Mouse (Mus musculus): Measurements from ENCODE around the gene Tmem45a. TPM values are rescaled to one million over a fixed set of nuclear protein-coding genes. Genes with fewer than 3 reads are reported as not detected.

Gene Tmem45a
- not detected in 2 replicates for polyA plus RNA-seq (2012)

GRCm38 (mm10) chr16:56885824-56886615, at the start of gene Tmem45a:
TSS of gene Tmem45a (minus strand) at chr16:56886166.
- no peak for TF ChIP-seq GATA1 (IDR thresholded peaks at IDR 0.05; ENCODE audit: low read length)

DNA sequence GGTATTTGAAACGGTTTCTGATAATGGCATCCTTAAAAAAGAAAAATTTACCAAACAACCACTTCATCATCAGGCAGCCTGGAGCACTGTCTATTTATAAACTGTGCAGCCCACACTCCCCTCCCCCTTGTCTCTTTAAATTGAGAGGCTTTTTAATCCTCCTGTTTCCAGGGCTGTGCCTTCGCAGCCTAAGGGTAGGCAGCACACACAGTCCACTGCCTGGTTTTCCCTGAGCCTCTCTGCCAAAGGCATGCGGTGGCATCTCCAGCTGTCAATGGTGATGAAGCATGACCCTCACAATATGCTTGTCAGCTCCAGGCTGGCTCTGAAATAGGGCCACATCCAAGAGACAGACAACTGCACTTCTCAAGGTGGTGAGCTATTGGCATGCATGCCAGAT, 42.1 kb upstream of the Tmem45a start, which contains the start of gene Lnp1:
Lnp1 (minus strand) TSS at position 39 of the 400 bp plus-strand sequence.
- no peak for TF ChIP-seq GATA1 (IDR thresholded peaks at IDR 0.05; ENCODE audit: low read length)

DNA sequence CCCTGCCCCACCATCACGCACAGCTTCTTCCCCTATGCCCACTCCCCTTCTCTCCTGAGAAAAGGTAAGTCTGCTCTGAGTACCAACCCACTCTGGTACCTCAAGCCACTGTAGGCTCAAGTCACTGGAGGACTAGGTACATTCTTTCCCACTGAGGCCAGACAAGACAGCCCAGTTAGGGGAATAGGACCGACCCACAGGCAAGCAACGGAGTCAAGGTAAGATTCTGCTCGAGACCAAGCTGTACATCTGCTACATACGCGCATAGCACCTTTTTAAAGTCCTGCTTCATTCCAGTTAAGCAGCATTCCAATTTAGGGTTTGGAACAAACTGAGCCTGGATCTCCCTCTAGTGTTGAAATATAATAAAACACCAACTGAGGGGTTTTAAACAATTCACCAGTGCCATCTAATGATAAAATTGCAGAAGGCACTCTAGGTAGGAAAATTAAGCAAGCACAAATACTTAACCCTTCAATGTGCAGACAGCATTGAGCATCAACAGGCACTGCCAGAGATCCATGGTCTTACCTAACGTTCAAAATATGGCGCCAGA, 34.2 kb upstream of the Tmem45a start:
- TF ChIP-seq GATA1 (IDR thresholded peaks at IDR 0.05; ENCODE audit: low read length), result no peak

GRCm38 (mm10) chr16:56917230-56917629, 31.3 kb upstream of the Tmem45a start:
- no peak for TF ChIP-seq GATA1 (IDR thresholded peaks at IDR 0.05; ENCODE audit: low read length)

GRCm38 (mm10) chr16:56908986-56909385, 23.0 kb upstream of the Tmem45a start:
- TF ChIP-seq GATA1 (IDR thresholded peaks at IDR 0.05; ENCODE audit: low read length), result no peak

- no peak for TF ChIP-seq GATA1 (IDR thresholded peaks at IDR 0.05; ENCODE audit: low read length)
These were observed 5.6 kb upstream of the Tmem45a start for GRCm38 (mm10) chr16:56891583-56891982.

GRCm38 (mm10) chr16:56886616-56887116, 700 bp upstream of the Tmem45a start:
- no peak for TF ChIP-seq GATA1 (IDR thresholded peaks at IDR 0.05; ENCODE audit: low read length)

DNA sequence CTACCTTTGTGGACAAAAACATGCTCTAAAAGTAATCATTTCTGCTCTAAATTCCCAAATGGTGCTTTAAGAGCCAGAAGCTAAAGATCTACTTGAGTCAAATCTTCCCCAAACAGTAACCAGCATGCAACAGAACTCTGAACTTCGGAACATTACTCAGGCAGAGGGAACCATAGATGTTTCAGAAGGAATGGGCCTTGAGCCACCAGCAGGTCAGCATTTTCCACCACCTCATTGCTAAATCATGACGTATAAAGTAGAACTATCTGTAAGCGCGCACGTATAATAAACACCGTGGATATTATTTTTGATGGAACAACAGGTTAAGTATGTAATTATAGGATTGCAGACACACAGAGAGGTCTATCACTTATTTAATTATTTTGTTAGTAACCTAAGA, 1.2 kb downstream of the Tmem45a start:
- TF ChIP-seq GATA1 (IDR thresholded peaks at IDR 0.05; ENCODE audit: low read length), result no peak

DNA sequence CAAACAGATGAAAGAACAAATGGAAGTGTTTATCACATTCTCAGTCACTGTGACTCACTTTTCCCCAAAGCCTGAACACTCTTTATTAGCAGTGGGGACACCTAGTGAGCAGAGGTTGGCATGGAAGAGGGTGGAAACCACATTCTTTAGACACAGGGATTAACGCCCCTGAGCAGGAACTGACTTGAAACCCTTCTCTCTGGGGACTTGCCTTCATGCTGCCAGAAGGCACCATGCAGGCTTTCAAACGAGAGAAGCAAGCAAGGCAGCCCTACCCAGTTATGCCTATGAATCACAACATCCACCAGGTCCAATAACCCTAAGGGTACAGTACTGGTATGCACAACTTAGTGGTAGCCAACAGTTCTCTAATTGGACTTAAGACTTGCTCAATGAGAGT, 12.6 kb downstream of the Tmem45a start:
- no peak for TF ChIP-seq GATA1 (IDR thresholded peaks at IDR 0.05; ENCODE audit: low read length)

DNA sequence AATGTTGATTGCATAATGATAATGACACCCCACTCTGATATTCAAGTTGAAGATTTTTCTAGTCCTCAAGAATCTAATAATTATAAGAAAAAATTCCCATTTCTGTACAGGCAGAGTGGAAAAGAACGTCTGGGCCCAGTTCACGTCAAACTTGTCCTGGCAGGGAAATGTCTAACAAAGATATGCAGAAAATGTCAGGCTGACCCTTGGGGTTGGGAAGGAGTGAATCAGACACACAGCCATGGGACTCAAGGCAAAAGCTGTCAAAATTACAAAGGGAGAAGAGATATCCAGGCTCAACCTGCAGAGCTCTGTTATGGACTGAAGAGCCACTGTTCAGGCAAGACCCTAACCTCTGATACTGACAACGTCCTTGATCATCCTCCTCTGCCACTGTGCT, 15.5 kb downstream of the Tmem45a start:
- TF ChIP-seq GATA1 (IDR thresholded peaks at IDR 0.05; ENCODE audit: low read length), result no peak

GRCm38 (mm10) chr16:56868361-56868760, 17.6 kb downstream of the Tmem45a start:
- TF ChIP-seq GATA1 (IDR thresholded peaks at IDR 0.05; ENCODE audit: low read length), result no peak

GRCm38 (mm10) chr16:56867591-56867990, 18.4 kb downstream of the Tmem45a start:
- TF ChIP-seq GATA1 (IDR thresholded peaks at IDR 0.05; ENCODE audit: low read length), result no peak

DNA sequence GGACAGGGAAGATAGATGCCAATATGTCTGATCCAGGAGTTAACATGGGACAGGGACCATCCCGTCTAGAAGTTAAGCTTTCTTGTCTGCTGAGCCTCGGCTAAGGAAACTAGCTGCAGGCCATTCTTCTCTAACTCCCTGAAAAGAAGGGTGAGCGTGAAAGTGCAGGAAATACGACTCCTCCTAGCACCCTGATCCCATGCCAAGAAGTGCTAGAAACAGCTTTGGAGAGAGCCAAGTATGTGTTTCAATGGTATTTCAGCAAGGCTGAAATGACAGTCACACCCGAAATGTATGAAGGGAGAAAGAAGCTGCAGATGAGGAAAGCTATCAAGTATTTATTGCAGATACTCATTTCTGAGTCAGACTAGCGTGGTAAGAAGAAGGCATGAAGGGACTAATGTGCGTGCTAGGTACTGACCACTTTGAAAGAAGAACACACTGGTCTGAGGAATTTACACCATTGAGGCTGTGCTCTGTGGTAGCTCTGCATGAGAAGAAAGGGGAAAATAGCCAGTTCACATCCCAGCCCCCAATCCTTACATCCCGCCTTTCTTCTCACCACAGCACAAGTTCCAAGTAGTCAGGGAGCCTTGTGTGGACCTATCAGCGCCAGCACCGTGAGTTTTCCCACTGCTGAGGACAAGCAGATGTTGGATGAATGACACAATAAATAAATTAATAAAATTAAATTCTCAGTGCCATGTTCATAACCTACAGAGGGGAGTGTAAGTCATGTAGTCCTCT, 33.0 kb downstream of the Tmem45a start:
- no peak for TF ChIP-seq GATA1 (IDR thresholded peaks at IDR 0.05; ENCODE audit: low read length)

DNA sequence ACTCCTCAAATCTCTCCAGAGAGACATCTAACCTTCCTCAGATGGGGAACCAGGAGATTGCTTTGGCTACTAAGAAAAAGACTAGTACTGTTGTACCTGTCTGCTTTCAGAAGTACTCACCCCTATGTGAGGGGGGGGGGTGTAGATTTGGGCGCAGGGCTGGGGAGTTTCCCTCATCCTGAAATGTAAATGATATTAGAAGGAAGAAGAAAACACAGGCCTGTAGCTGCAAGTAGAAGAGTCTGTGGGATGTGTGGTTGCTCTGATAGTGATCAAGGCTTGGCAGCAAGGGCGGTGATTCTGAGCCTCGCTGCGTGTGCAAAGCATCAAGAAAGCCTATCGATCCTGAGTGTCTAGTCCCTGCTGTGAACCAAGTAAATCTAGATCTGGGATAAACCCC, 43.0 kb downstream of the Tmem45a start:
- no peak for TF ChIP-seq GATA1 (IDR thresholded peaks at IDR 0.05; ENCODE audit: low read length)

DNA sequence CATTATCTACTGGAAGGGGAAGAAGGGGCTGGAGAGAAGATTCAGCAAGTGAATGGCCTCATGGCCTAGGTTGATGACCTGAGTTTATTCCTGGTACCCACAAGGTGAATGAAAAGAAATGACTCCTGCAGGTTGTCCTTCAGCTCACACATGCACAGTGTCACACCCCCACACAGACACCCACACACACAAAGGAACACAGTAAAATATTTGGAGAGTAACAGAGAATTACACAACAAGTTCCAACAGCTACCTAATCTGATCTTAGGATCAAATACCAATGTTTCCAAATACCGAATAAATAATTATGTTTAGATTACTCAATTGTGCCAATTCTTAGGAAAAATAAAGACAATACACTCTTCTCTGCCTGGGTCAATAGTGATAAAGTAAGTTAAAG, 52.7 kb downstream of the Tmem45a start:
- TF ChIP-seq GATA1 (IDR thresholded peaks at IDR 0.05; ENCODE audit: low read length), result no peak

DNA sequence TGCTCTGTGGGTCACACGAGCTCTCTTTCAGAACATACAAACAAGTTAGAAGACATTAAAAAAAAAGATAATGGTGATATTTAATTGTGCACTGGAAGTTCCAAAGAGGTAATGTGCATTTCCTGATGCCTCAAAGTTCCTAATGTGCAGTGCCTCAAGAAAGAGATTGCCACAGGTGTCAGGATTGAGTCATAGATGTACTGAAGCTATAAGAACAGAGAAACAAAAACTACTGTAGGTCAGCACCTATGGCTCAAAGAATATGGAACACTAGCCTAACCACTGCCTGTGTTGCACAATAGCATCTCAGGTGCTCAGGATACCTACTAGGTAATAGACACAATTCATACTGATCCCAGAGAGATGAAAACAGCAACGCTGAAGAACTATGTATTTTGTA, 54.0 kb downstream of the Tmem45a start:
- TF ChIP-seq GATA1 (IDR thresholded peaks at IDR 0.05; ENCODE audit: low read length), result no peak

Data from G1E-ER4 (cell line).